Mouse (Mus musculus) lung, postnatal 0 days (tissue): Measurements from ENCODE around the gene Timmdc1. TPM values are rescaled to one million over a fixed set of nuclear protein-coding genes. Genes with fewer than 3 reads are reported as not detected.

Experiments used
- ATAC-seq: fragments of 200-750 bp; cut with Nextera tagmentation; 2 replicates; pipeline ENCODE4 v1.8.0; 2017; ENCODE audit warnings: moderate library complexity
- DNase-seq: peaks from one replicate; pipeline ENCODE4 v3.0.0-alpha.2; 2016; ENCODE audit warnings: low spot score
- H3K27ac ChIP-seq: fragments of 300-500 bp; sonication (generic); 2 replicates; pipeline ENCODE4 v1.5.1; 2014; ENCODE audit warnings: antibody characterized with exemption, mild to moderate bottlenecking, low read length, mixed read lengths
- H3K27me3 ChIP-seq: fragments of 300-500 bp; sonication (generic); replicated peaks from 2 replicates; pipeline ENCODE4 v1.6.1; 2014; ENCODE audit warnings: low read length, mixed read lengths; ENCODE audit not compliant: insufficient read depth
- H3K36me3 ChIP-seq: fragments of 300-500 bp; sonication (generic); 2 replicates; pipeline ENCODE4 v1.6.1; 2014; ENCODE audit warnings: low read length, mixed read lengths; ENCODE audit not compliant: insufficient read depth
- H3K4me1 ChIP-seq: fragments of 300-500 bp; sonication (generic); 2 replicates; pipeline ENCODE4 v1.6.1; 2014; ENCODE audit warnings: antibody characterized with exemption, low read depth, low read length, mixed read lengths; ENCODE audit not compliant: insufficient read depth
- H3K4me2 ChIP-seq: fragments of 300-500 bp; sonication (generic); replicated peaks from 2 replicates; pipeline ENCODE4 v1.6.1; 2014; ENCODE audit warnings: low read depth, mild to moderate bottlenecking, low read length, moderate library complexity, mixed read lengths
- H3K4me3 ChIP-seq: fragments of 300-500 bp; sonication (generic); 2 replicates; pipeline ENCODE4 v1.5.1; 2014; ENCODE audit warnings: low read depth, low read length
- H3K9ac ChIP-seq: fragments of 300-500 bp; sonication (generic); replicated peaks from 2 replicates; pipeline ENCODE4 v1.6.1; 2014; ENCODE audit warnings: low read depth, mild to moderate bottlenecking
- H3K9me3 ChIP-seq: fragments of 300-500 bp; sonication (generic); 2 replicates; pipeline ENCODE4 v1.6.1; 2016; ENCODE audit warnings: low read length, mixed read lengths
- CTCF ChIP-seq: IDR thresholded peaks from 2 replicates; pipeline ENCODE4 v1.5.1; 2016; ENCODE audit warnings: antibody characterized with exemption, mild to moderate bottlenecking
- EP300 ChIP-seq: IDR thresholded peaks from 2 replicates; pipeline ENCODE4 v1.6.1; 2016; ENCODE audit warnings: antibody characterized with exemption, mild to moderate bottlenecking, control low read depth
- WGBS: fragments of 180-500 bp; shearing (Covaris S2); extraction: QIAGEN DNeasy Blood & Tissue Kit; methylation state at CpG from one replicate; pipeline ENCODE4 v1.1.7; 2014; 5-methylcytosine and 5-hydroxymethylcytosine counted together
- polyA plus RNA-seq: library from polyadenylated mRNA; unstranded; fragments of >200 nt; fragmentation: Nextera tagmentation; extraction: Ambion mirVana; gene quantifications from 2 replicates; pipeline ENCODE4 v1.2.1, GENCODE M21; 2015

Timmdc1 gene
- polyA plus RNA-seq, 1 experiment from 2014 or later: 16.7 TPM

DNA sequence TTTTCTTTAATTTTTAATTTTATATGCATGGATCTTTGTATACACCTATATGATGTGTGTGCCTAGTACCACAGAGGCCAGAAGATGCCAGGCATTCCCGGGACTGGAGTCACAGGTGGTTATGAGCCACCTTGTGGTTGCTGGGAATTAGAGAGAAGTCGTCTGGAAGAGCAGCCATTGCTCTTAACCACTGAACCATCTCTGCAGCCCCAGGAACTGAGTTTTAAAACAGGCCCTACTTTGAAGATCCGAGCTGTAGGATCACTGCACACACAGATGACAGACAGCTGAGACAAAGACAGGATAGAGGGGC is 53.8 kb downstream of the Timmdc1 start:
- Histone ChIP-seq H3K4me1 (no peaks in the 10 kb centered on the region), H3K27me3 (no peaks in the 10 kb centered on the region), H3K4me3 (no peak overlapping the region), H3K27ac (no peak overlapping the region), H3K4me2 (no peak overlapping the region), H3K9ac (no peak overlapping the region), H3K9me3 (no peaks in the 10 kb centered on the region), H3K36me3 (no peaks in the 10 kb centered on the region)
- 32% methylated on average over 3 of the region's 3 CpGs for WGBS
- DNase-seq (no peak), ATAC-seq (no peak)
- TF ChIP-seq EP300 (no peak), CTCF (no peak; the same call in 1 of the 2 replicates)

GRCm38 (mm10) chr16:38467917-38468705 is 54.4 kb downstream of the Timmdc1 start:
- H3K4me1 ChIP-seq: no peaks in the 10 kb centered on the region
- no peak for DNase-seq
- no peaks in the 10 kb centered on the region for H3K27me3 ChIP-seq
- no peaks in the 10 kb centered on the region for H3K36me3 ChIP-seq
- no peak overlapping the region for H3K9ac ChIP-seq
- no peak overlapping the region for H3K4me3 ChIP-seq
- TF ChIP-seq EP300: no peak
- no peak for TF ChIP-seq CTCF
- H3K9me3 ChIP-seq: no peaks in the 10 kb centered on the region
- H3K27ac ChIP-seq: no peak overlapping the region
- ATAC-seq: no peak
- H3K4me2 ChIP-seq: no peak overlapping the region
- WGBS: 66% methylated on average over 8 of the region's 8 CpGs

GRCm38 (mm10) chr16:38467091-38467916 is 55.2 kb downstream of the Timmdc1 start:
- H3K27ac ChIP-seq: no peak overlapping the region
- ATAC-seq (no peak), DNase-seq (no peak)
- no peaks in the 10 kb centered on the region for H3K9me3 ChIP-seq
- H3K4me2 ChIP-seq: no peak overlapping the region
- H3K27me3 ChIP-seq: no peaks in the 10 kb centered on the region
- H3K9ac ChIP-seq: no peak overlapping the region
- H3K4me3 ChIP-seq: no peak overlapping the region
- TF ChIP-seq EP300 (no peak), CTCF (no peak)
- 80% methylated on average over 13 of the region's 13 CpGs for WGBS
- no peaks in the 10 kb centered on the region for H3K36me3 ChIP-seq
- no peaks in the 10 kb centered on the region for H3K4me1 ChIP-seq

DNA sequence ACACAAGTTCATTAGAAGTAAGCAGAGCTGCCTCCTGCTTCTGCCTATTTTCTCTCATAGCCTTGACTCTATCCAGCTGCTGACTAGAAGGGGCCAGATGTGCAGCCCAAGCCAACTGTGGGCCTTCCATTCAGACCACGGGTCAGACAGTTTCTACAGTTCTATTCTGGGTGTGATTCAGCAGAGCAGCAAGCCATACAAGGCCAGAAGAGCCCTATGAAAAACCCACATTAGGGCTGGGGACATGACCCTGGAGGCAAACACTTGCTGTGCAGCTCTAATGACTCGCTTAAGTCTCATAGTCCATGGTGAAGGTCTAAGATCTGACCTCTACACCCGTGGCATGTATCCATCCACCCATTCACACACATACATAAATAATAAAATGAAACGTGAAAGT is 56.4 kb downstream of the Timmdc1 start:
- 67% methylated on average over 4 of the region's 4 CpGs for WGBS
- no peak for DNase-seq
- H3K27ac ChIP-seq: no peak overlapping the region
- no peaks in the 10 kb centered on the region for H3K4me1 ChIP-seq
- no peak overlapping the region for H3K4me3 ChIP-seq
- TF ChIP-seq CTCF: no peak
- H3K36me3 ChIP-seq: no peaks in the 10 kb centered on the region
- H3K9me3 ChIP-seq: no peaks in the 10 kb centered on the region
- no peaks in the 10 kb centered on the region for H3K27me3 ChIP-seq
- no peak for ATAC-seq
- H3K4me2 ChIP-seq: no peak overlapping the region
- H3K9ac ChIP-seq: no peak overlapping the region

- no peak overlapping the region for H3K27ac ChIP-seq
- no peak overlapping the region for H3K9ac ChIP-seq
- no peak overlapping the region for H3K4me3 ChIP-seq
- no peak for DNase-seq
- H3K4me1 ChIP-seq: no peaks in the 10 kb centered on the region
- H3K4me2 ChIP-seq: no peak overlapping the region
- TF ChIP-seq EP300 (no peak), CTCF (no peak)
- WGBS: 86% methylated on average over 5 of the region's 5 CpGs
- ATAC-seq: no peak
- H3K27me3 ChIP-seq: no peaks in the 10 kb centered on the region
- H3K9me3 ChIP-seq: no peaks in the 10 kb centered on the region
- H3K36me3 ChIP-seq: no peaks in the 10 kb centered on the region
These were observed 59.2 kb downstream of the Timmdc1 start for GRCm38 (mm10) chr16:38463305-38463704.

DNA sequence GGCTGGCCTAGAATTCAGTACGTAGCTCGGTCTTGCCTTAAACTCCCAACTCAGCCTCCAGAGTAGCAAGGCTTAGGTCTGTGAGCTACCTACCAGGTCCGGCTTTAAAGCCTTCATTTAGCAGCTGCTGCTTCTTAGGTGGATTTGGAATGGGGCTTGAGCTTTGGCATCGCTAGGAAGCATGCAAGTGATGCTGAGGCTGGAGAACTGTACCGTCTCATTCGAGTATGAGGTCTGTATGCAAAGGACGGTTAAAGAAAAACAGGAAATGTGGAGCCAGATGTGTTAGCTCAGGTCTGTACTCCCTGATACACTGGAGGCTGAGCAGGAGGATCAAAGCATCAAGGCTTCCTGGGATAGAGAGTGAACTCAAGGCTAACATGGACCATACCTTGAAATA is 60.3 kb downstream of the Timmdc1 start:
- Histone ChIP-seq H3K4me2 (no peak overlapping the region), H3K4me3 (no peak overlapping the region), H3K27me3 (no peaks in the 10 kb centered on the region), H3K36me3 (no peaks in the 10 kb centered on the region), H3K4me1 (no peaks in the 10 kb centered on the region), H3K9me3 (no peaks in the 10 kb centered on the region), H3K9ac (no peak overlapping the region), H3K27ac (no peak overlapping the region)
- ATAC-seq (no peak), DNase-seq (no peak)
- no peak for TF ChIP-seq CTCF
- TF ChIP-seq EP300: no peak
- 66% methylated on average over 7 of the region's 7 CpGs for WGBS
